Mouse (Mus musculus): ENCODE data around the gene Henmt1. TPM values are rescaled to one million over a fixed set of nuclear protein-coding genes. Genes with fewer than 3 reads are reported as not detected.
A peak's percentile ranks its signal among the peaks of the same experiment; 100 is the strongest.

Henmt1 gene
- polyA plus RNA-seq, 1 experiment from 2014 or later, result 0.70 TPM

GRCm38 (mm10) chr3:108910303-108911080 lies 29.2 kb upstream of the Henmt1 start:
- ATAC-seq (replicated peaks; ENCODE audit: low FRiP score, low TSS enrichment, low read depth) (no peak; the same call in 1 of the 2 replicates), DNase-seq (ENCODE audit: low spot score) (peak; percentile 66)
- H3K36me3 ChIP-seq (ENCODE audit: control insufficient read depth, insufficient read depth, low read length), result peaks cover 28% of the 10 kb centered on the region
- H3K27me3 ChIP-seq (replicated peaks; ENCODE audit: control insufficient read depth, insufficient read depth, low read length), result no peaks in the 10 kb centered on the region
- H3K27ac ChIP-seq (ENCODE audit: low read depth), result peak overlapping the region; percentile 100
- H3K4me3 ChIP-seq (ENCODE audit: low read depth, low read length), result peak overlapping the region; percentile 99
- peak overlapping the region; percentile 92 for H3K9ac ChIP-seq (ENCODE audit: low read length)
- H3K9me3 ChIP-seq (ENCODE audit: control insufficient read depth, low read length), result no peaks in the 10 kb centered on the region
- peaks cover 12% of the 10 kb centered on the region for H3K4me1 ChIP-seq (replicated peaks; ENCODE audit: control insufficient read depth, insufficient read depth, low read length)
- peak overlapping the region; percentile 98 for H3K4me2 ChIP-seq (ENCODE audit: low read length)
- WGBS, result under 1% methylated on average over 32 of the region's 32 CpGs

GRCm38 (mm10) chr3:108911081-108911547 lies 28.6 kb upstream of the Henmt1 start:
- WGBS, result under 1% methylated on average over 43 of the region's 44 CpGs
- peaks cover 12% of the 10 kb centered on the region for H3K4me1 ChIP-seq (replicated peaks; ENCODE audit: control insufficient read depth, insufficient read depth, low read length)
- no peaks in the 10 kb centered on the region for H3K27me3 ChIP-seq (replicated peaks; ENCODE audit: control insufficient read depth, insufficient read depth, low read length)
- no peaks in the 10 kb centered on the region for H3K9me3 ChIP-seq (ENCODE audit: control insufficient read depth, low read length)
- peak overlapping the region; percentile 98 for H3K4me2 ChIP-seq (ENCODE audit: low read length)
- H3K4me3 ChIP-seq (ENCODE audit: low read depth, low read length), result peak overlapping the region; percentile 99
- H3K36me3 ChIP-seq (ENCODE audit: control insufficient read depth, insufficient read depth, low read length), result peaks cover 22% of the 10 kb centered on the region
- peak; percentile 90 for ATAC-seq (replicated peaks; ENCODE audit: low FRiP score, low TSS enrichment, low read depth)
- H3K9ac ChIP-seq (ENCODE audit: low read length), result peak overlapping the region; percentile 92
- H3K27ac ChIP-seq (ENCODE audit: low read depth), result peak overlapping the region; percentile 100
- DNase-seq (ENCODE audit: low spot score), result no peak

DNA sequence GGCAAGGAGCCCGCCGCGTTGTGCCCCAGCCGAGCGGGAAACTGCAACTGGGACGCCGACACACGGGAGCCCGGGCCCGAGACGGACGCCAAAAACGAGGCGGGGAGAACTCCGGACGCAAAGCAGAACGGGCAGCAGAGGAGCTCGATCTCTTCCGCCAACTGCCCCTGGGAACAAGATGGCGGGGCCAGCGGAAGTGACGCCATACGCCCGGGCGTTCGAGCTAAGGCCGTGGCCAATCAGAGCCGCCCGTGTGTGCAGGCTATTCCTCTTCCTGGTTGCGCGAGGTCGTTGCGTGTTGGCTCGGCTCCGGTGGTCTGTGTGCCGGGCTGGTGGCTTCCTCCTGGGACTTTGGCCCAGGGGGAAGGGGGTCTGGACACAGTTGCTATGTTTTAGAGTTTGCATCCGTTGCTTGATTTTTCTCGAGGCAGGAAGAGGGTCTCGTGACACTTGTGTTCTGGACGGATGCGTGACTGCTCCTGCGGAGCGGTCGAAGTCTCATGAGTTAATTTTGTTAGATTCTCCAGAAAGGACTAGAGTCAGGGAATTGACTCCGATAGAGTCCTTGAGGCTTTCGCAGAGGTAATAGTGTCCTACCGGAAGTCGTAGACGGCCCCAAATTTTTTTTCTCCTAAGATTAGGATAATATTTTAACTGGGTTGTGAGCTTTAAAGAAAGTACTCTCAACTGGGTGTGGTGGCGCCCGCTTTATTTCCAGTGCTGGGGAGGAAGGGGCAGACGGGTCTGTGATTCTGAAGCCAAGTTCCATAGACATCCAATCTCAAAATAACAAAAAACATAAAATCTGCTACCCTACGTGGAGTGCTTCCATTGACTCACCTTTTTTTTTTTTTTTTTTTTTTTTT lies 27.9 kb upstream of the Henmt1 start, which contains the start of gene Prpf38b:
Gene Prpf38b (minus strand): TSS at position 180 of the 866 bp plus-strand sequence.
- peaks cover 12% of the 10 kb centered on the region for H3K4me1 ChIP-seq (replicated peaks; ENCODE audit: control insufficient read depth, insufficient read depth, low read length)
- H3K9me3 ChIP-seq (ENCODE audit: control insufficient read depth, low read length), result no peaks in the 10 kb centered on the region
- H3K27ac ChIP-seq (ENCODE audit: low read depth), result peak within 1 kb of the TSS; percentile 100
- peak within 1 kb of the TSS; percentile 99 for H3K4me3 ChIP-seq (ENCODE audit: low read depth, low read length)
- H3K4me2 ChIP-seq (ENCODE audit: low read length), result peak within 1 kb of the TSS; percentile 98
- no peaks in the 10 kb centered on the region for H3K27me3 ChIP-seq (replicated peaks; ENCODE audit: control insufficient read depth, insufficient read depth, low read length)
- H3K9ac ChIP-seq (ENCODE audit: low read length), result peak within 1 kb of the TSS; percentile 92
- WGBS, result 1% methylated on average over 53 of the region's 53 CpGs
- DNase-seq (ENCODE audit: low spot score) (peak; percentile 98), ATAC-seq (replicated peaks; ENCODE audit: low FRiP score, low TSS enrichment, low read depth) (peak; percentile 100)
- peaks cover 15% of the 10 kb centered on the region for H3K36me3 ChIP-seq (ENCODE audit: control insufficient read depth, insufficient read depth, low read length)

- WGBS, result 77% methylated on average over 1 of the region's 1 CpGs
- Histone ChIP-seq H3K4me2 (ENCODE audit: low read length) (no peak overlapping the region), H3K36me3 (ENCODE audit: control insufficient read depth, insufficient read depth, low read length) (no peaks in the 10 kb centered on the region), H3K27me3 (replicated peaks; ENCODE audit: control insufficient read depth, insufficient read depth, low read length) (no peaks in the 10 kb centered on the region), H3K27ac (ENCODE audit: low read depth) (no peak overlapping the region), H3K4me3 (ENCODE audit: low read depth, low read length) (no peak overlapping the region), H3K4me1 (replicated peaks; ENCODE audit: control insufficient read depth, insufficient read depth, low read length) (no peaks in the 10 kb centered on the region), H3K9me3 (ENCODE audit: control insufficient read depth, low read length) (no peaks in the 10 kb centered on the region), H3K9ac (ENCODE audit: low read length) (no peak overlapping the region)
- DNase-seq (ENCODE audit: low spot score), result no peak
- no peak for ATAC-seq (replicated peaks; ENCODE audit: low FRiP score, low TSS enrichment, low read depth)
Observed at GRCm38 (mm10) chr3:108915999-108916398, 23.7 kb upstream of the Henmt1 start.

DNA sequence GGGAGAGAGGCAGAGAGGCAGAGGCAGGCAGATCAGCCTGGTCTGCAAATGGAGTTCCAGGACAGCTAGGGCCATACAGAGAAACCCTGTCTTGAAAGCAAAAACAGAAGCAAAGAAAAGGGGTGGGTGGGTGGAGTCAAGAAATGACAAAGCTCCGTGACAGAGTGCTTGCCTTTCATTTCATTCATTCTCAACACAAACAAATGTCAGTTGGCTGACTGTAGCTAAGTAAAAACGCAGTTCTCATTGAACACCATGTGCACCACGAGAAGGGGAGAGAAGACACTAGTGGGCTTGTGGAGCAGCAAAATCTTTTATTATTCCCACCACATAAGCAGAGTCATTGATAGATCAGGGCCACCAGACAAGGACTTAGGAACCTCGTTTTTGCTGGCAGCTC lies 22.8 kb upstream of the Henmt1 start:
- H3K4me3 ChIP-seq (ENCODE audit: low read depth, low read length), result no peak overlapping the region
- no peak overlapping the region for H3K4me2 ChIP-seq (ENCODE audit: low read length)
- no peaks in the 10 kb centered on the region for H3K4me1 ChIP-seq (replicated peaks; ENCODE audit: control insufficient read depth, insufficient read depth, low read length)
- no peaks in the 10 kb centered on the region for H3K36me3 ChIP-seq (ENCODE audit: control insufficient read depth, insufficient read depth, low read length)
- no peaks in the 10 kb centered on the region for H3K9me3 ChIP-seq (ENCODE audit: control insufficient read depth, low read length)
- ATAC-seq (replicated peaks; ENCODE audit: low FRiP score, low TSS enrichment, low read depth), result no peak
- H3K27me3 ChIP-seq (replicated peaks; ENCODE audit: control insufficient read depth, insufficient read depth, low read length), result no peaks in the 10 kb centered on the region
- H3K9ac ChIP-seq (ENCODE audit: low read length), result no peak overlapping the region
- no peak for DNase-seq (ENCODE audit: low spot score)
- WGBS, result 53% methylated on average over 4 of the region's 4 CpGs
- no peak overlapping the region for H3K27ac ChIP-seq (ENCODE audit: low read depth)

GRCm38 (mm10) chr3:108917986-108918385 lies 21.7 kb upstream of the Henmt1 start:
- no peak overlapping the region for H3K4me3 ChIP-seq (ENCODE audit: low read depth, low read length)
- H3K9me3 ChIP-seq (ENCODE audit: control insufficient read depth, low read length), result no peaks in the 10 kb centered on the region
- H3K4me1 ChIP-seq (replicated peaks; ENCODE audit: control insufficient read depth, insufficient read depth, low read length), result no peaks in the 10 kb centered on the region
- no peaks in the 10 kb centered on the region for H3K27me3 ChIP-seq (replicated peaks; ENCODE audit: control insufficient read depth, insufficient read depth, low read length)
- no peak overlapping the region for H3K4me2 ChIP-seq (ENCODE audit: low read length)
- no peaks in the 10 kb centered on the region for H3K36me3 ChIP-seq (ENCODE audit: control insufficient read depth, insufficient read depth, low read length)
- DNase-seq (ENCODE audit: low spot score) (no peak), ATAC-seq (replicated peaks; ENCODE audit: low FRiP score, low TSS enrichment, low read depth) (no peak)
- no peak overlapping the region for H3K27ac ChIP-seq (ENCODE audit: low read depth)
- H3K9ac ChIP-seq (ENCODE audit: low read length), result no peak overlapping the region
- WGBS, result 43% methylated on average over 3 of the region's 3 CpGs

DNA sequence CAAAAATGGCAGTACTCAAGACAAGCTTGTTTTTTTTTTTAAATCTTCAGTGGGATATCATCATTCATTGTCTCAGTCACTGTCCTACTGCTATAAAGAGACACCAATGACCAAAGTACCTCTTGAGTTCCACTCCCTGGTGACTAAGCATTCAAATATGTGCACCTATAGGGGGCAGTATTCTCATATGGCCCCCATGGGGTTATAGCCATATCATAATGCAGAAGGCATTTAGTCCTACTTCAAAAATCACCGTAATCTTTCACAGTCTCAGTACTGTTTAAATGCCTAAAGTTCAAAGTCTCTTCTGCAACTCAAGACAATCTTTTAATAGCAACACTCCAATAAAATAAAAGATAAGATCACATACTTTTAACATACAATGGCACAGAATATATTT lies 20.8 kb upstream of the Henmt1 start:
- Histone ChIP-seq H3K27ac (ENCODE audit: low read depth) (no peak overlapping the region), H3K9me3 (ENCODE audit: control insufficient read depth, low read length) (no peaks in the 10 kb centered on the region), H3K4me2 (ENCODE audit: low read length) (no peak overlapping the region), H3K4me3 (ENCODE audit: low read depth, low read length) (no peak overlapping the region), H3K4me1 (replicated peaks; ENCODE audit: control insufficient read depth, insufficient read depth, low read length) (no peaks in the 10 kb centered on the region), H3K36me3 (ENCODE audit: control insufficient read depth, insufficient read depth, low read length) (no peaks in the 10 kb centered on the region), H3K27me3 (replicated peaks; ENCODE audit: control insufficient read depth, insufficient read depth, low read length) (no peaks in the 10 kb centered on the region), H3K9ac (ENCODE audit: low read length) (no peak overlapping the region)
- no peak for DNase-seq (ENCODE audit: low spot score)
- 85% methylated on average over 1 of the region's 1 CpGs for WGBS
- no peak for ATAC-seq (replicated peaks; ENCODE audit: low FRiP score, low TSS enrichment, low read depth)

DNA sequence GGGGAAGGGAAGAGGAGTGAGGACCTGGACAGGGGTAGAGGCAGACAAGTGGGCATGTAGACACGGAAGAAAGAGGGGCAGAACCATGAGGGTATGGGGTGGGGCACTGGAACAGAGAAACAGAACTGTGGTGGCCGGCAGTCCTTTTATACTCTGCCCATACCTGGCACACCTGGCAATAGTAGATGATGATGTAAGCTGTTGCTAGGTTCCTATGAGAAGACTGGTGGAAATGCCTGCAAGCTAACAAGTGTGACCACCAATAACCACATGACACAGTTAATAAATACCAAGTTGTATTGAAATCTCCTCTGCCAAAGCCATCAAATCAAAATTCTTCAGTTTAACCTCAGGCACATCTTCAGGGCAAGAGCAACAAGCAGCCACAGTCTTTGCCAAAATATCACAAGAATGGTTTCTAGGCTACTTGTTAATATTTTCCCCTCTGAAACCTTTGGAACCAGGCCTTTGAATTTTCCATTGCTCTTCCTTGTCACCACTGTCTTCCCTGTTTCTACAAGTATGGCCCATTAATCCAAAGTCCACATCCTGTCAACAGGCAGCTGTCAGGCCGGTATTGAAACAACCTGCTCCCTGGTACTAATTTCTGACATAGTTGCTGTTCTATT lies 19.1 kb upstream of the Henmt1 start:
- ATAC-seq (replicated peaks; ENCODE audit: low FRiP score, low TSS enrichment, low read depth), result no peak
- H3K9ac ChIP-seq (ENCODE audit: low read length), result no peak overlapping the region

More for the DNA sequence above, 19.1 kb upstream of the Henmt1 start:
- WGBS, result 92% methylated on average over 3 of the region's 3 CpGs
- Histone ChIP-seq H3K9me3 (ENCODE audit: control insufficient read depth, low read length) (no peaks in the 10 kb centered on the region), H3K27me3 (replicated peaks; ENCODE audit: control insufficient read depth, insufficient read depth, low read length) (no peaks in the 10 kb centered on the region), H3K4me2 (ENCODE audit: low read length) (no peak overlapping the region), H3K36me3 (ENCODE audit: control insufficient read depth, insufficient read depth, low read length) (no peaks in the 10 kb centered on the region), H3K4me1 (replicated peaks; ENCODE audit: control insufficient read depth, insufficient read depth, low read length) (no peaks in the 10 kb centered on the region), H3K4me3 (ENCODE audit: low read depth, low read length) (no peak overlapping the region), H3K27ac (ENCODE audit: low read depth) (no peak overlapping the region)
- DNase-seq (ENCODE audit: low spot score), result no peak

All from intestine, embryonic 14.5 days (tissue).